Mouse (Mus musculus) neural tube, embryonic 12.5 days (tissue): ENCODE measurements around the gene Nhsl1. TPM values are rescaled to one million over a fixed set of nuclear protein-coding genes. Genes with fewer than 3 reads are reported as not detected.

Source experiments
- ATAC-seq: fragments of 200-750 bp; cut with Nextera tagmentation; 2 replicates; pipeline ENCODE4 v1.8.0; 2017; ENCODE audit warnings: low read depth, mild to moderate bottlenecking, moderate TSS enrichment, moderate library complexity; ENCODE audit not compliant: low FRiP score
- H3K27ac ChIP-seq: fragments of 300-500 bp; sonication (generic); 2 replicates; pipeline ENCODE4 v1.5.1; 2016
- H3K27me3 ChIP-seq: fragments of 300-500 bp; sonication (generic); replicated peaks from 2 replicates; pipeline ENCODE4 v1.6.1; 2016; ENCODE audit warnings: mild to moderate bottlenecking
- H3K36me3 ChIP-seq: fragments of 300-500 bp; sonication (generic); 2 replicates; pipeline ENCODE4 v1.6.1; 2016; ENCODE audit warnings: mild to moderate bottlenecking
- H3K4me1 ChIP-seq: fragments of 300-500 bp; sonication (generic); 2 replicates; pipeline ENCODE4 v1.6.1; 2016
- H3K4me2 ChIP-seq: fragments of 300-500 bp; sonication (generic); replicated peaks from 2 replicates; pipeline ENCODE4 v1.6.1; 2016; ENCODE audit warnings: mild to moderate bottlenecking
- H3K4me3 ChIP-seq: fragments of 300-500 bp; sonication (generic); 2 replicates; pipeline ENCODE4 v1.5.1; 2016
- H3K9ac ChIP-seq: fragments of 300-500 bp; sonication (generic); 2 replicates; pipeline ENCODE4 v1.6.1; 2016; ENCODE audit warnings: mild to moderate bottlenecking
- H3K9me3 ChIP-seq: fragments of 300-500 bp; sonication (generic); 2 replicates; pipeline ENCODE4 v1.6.1; 2016; ENCODE audit warnings: mild to moderate bottlenecking
- WGBS: fragments of 180-500 bp; shearing (Covaris S2); methylation state at CpG from one replicate; pipeline ENCODE4 v1.1.7; 2016; 5-methylcytosine and 5-hydroxymethylcytosine counted together
- polyA plus RNA-seq: library from polyadenylated mRNA; unstranded; fragments of >200 nt; fragmentation: Nextera tagmentation; extraction: Ambion mirVana; gene quantifications from 2 replicates; pipeline ENCODE4 v1.2.1, GENCODE M21; 2016

The Nhsl1 gene
- polyA plus RNA-seq, 1 experiment from 2014 or later, result 18.9 TPM

- 4% methylated on average over 21 of the region's 23 CpGs for WGBS
- peak; percentile 74 for ATAC-seq
- Histone ChIP-seq H3K4me1 (peaks cover 18% of the 10 kb centered on the region), H3K4me2 (peak overlapping the region; percentile 71), H3K9ac (peak overlapping the region; percentile 61), H3K27ac (no peak overlapping the region), H3K9me3 (no peaks in the 10 kb centered on the region), H3K4me3 (peak overlapping the region; percentile 30), H3K36me3 (no peaks in the 10 kb centered on the region), H3K27me3 (no peaks in the 10 kb centered on the region)
Observed at GRCm38 (mm10) chr10:18329096-18330038, 10.6 kb downstream of the Nhsl1 start.

- Histone ChIP-seq H3K36me3 (no peaks in the 10 kb centered on the region), H3K4me2 (no peak overlapping the region), H3K4me1 (peaks cover 26% of the 10 kb centered on the region), H3K4me3 (no peak overlapping the region), H3K27me3 (no peaks in the 10 kb centered on the region), H3K27ac (no peak overlapping the region), H3K9me3 (no peaks in the 10 kb centered on the region), H3K9ac (no peak overlapping the region)
- WGBS, result 83% methylated on average over 5 of the region's 5 CpGs
- ATAC-seq, result no peak
Observed at GRCm38 (mm10) chr10:18330445-18330844, 11.7 kb downstream of the Nhsl1 start.

DNA sequence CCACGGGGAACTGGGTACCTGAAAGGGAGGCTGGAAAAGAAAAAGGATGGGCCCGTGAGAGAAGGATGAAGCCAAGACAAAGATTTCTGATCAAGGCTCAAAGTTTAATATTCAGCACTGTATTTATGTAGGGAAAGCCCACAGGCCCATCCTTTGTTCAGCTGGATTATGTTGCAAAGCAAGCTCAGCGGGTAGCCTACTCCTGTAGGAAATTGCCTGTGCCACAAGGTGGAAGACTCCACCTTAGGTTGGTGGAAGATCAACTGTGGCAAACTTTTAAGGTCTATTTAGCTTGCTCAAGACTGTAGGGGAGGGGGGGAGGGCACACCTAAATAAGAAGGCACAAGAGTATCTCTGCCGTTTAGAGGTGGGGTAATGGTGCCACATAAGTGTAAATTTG lies 14.8 kb downstream of the Nhsl1 start:
- WGBS, result 39% methylated on average over 4 of the region's 4 CpGs
- H3K9me3 ChIP-seq, result no peaks in the 10 kb centered on the region
- H3K27ac ChIP-seq, result no peak overlapping the region
- peaks cover 23% of the 10 kb centered on the region for H3K4me1 ChIP-seq
- no peaks in the 10 kb centered on the region for H3K36me3 ChIP-seq
- H3K4me2 ChIP-seq, result no peak overlapping the region
- H3K9ac ChIP-seq, result no peak overlapping the region
- ATAC-seq, result no peak
- H3K4me3 ChIP-seq, result no peak overlapping the region
- H3K27me3 ChIP-seq, result no peaks in the 10 kb centered on the region

DNA sequence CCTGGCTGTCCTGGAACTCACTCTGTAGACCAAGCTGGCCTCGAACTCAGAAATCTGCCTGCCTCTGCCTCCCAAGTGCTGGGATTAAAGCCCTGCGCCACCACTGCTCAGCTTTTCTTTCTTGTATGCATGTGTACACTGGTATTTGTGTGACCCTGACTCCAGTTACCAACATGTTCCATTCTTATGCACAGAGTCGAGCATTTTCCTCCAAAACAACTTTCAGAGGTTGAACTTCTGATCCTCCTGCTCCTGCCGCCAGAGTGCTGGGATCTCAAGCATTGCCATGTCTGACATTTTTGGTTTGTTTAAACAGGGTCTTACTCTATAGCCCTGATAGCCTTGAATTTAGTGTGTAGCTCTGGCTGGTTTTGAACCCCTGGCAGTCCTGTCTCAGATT lies 15.4 kb downstream of the Nhsl1 start:
- H3K36me3 ChIP-seq, result no peaks in the 10 kb centered on the region
- WGBS, result 89% methylated on average over 4 of the region's 4 CpGs
- no peak for ATAC-seq
- no peaks in the 10 kb centered on the region for H3K9me3 ChIP-seq
- H3K9ac ChIP-seq, result no peak overlapping the region
- peaks cover 17% of the 10 kb centered on the region for H3K4me1 ChIP-seq
- no peak overlapping the region for H3K4me2 ChIP-seq
- H3K27ac ChIP-seq, result no peak overlapping the region
- no peaks in the 10 kb centered on the region for H3K27me3 ChIP-seq
- H3K4me3 ChIP-seq, result no peak overlapping the region

- H3K9me3 ChIP-seq, result no peaks in the 10 kb centered on the region
- no peak overlapping the region for H3K27ac ChIP-seq
- H3K4me3 ChIP-seq, result no peak overlapping the region
- no peak for ATAC-seq
- no peaks in the 10 kb centered on the region for H3K36me3 ChIP-seq
- peaks cover 11% of the 10 kb centered on the region for H3K4me1 ChIP-seq
- H3K4me2 ChIP-seq, result no peak overlapping the region
- H3K9ac ChIP-seq, result no peak overlapping the region
- WGBS, result 55% methylated on average over 9 of the region's 9 CpGs
- H3K27me3 ChIP-seq, result no peaks in the 10 kb centered on the region
Observed at GRCm38 (mm10) chr10:18334734-18335133, 15.9 kb downstream of the Nhsl1 start.

DNA sequence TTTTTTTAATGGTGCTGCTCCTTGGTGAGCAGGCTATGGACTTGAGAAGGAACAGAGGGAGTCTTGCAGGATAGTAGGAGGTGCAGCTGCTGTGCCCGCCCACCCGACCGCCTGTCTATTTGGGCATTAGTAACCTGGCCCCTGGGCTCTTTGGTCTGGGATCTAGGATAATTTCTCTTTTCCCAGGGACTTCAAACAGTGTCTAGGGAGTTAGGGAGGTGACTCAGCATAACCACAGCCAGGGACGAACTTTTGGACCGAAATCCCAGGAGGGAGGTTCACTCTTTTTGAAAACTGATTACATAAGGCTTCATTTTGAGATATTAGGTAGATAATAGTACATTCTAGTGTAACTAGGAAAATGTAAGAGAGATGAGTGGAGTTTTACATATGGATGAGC lies 18.9 kb downstream of the Nhsl1 start:
- Histone ChIP-seq H3K27me3 (no peaks in the 10 kb centered on the region), H3K4me1 (peaks cover 14% of the 10 kb centered on the region; the same call in 1 of the 2 replicates), H3K4me3 (no peak overlapping the region), H3K4me2 (no peak overlapping the region), H3K27ac (no peak overlapping the region), H3K9ac (no peak overlapping the region), H3K36me3 (no peaks in the 10 kb centered on the region), H3K9me3 (no peaks in the 10 kb centered on the region)
- no peak for ATAC-seq
- 86% methylated on average over 5 of the region's 5 CpGs for WGBS

GRCm38 (mm10) chr10:18339386-18339785 lies 20.6 kb downstream of the Nhsl1 start:
- no peak for ATAC-seq
- no peak overlapping the region for H3K27ac ChIP-seq
- peaks cover 12% of the 10 kb centered on the region; the same call in 1 of the 2 replicates for H3K4me1 ChIP-seq
- no peaks in the 10 kb centered on the region for H3K9me3 ChIP-seq
- no peaks in the 10 kb centered on the region for H3K27me3 ChIP-seq
- no peak overlapping the region for H3K4me2 ChIP-seq
- WGBS, result 89% methylated on average over 6 of the region's 6 CpGs
- H3K9ac ChIP-seq, result no peak overlapping the region
- H3K4me3 ChIP-seq, result no peak overlapping the region
- no peaks in the 10 kb centered on the region for H3K36me3 ChIP-seq

DNA sequence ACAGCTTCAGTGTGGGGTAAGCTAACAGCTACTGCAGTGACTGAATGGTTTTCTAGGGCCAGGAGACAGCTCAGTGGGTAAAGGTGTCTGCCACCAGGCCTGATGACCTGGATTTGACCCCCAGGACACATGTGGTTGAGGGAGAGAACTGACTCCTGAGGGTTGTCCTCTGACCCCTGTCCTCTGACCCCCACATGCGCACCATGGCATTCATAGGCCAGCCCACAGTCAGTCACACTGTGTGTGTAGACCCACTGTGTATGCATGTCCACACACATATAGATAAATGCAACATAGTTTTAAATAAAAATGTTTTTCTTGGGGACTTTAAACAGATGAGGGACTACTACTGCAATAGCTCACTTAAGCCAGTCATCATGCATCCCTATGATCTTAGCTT lies 22.1 kb downstream of the Nhsl1 start:
- 0 out of 2 replicates have a peak, but pooled peaks cover 5% of the 10 kb centered on the region for H3K4me1 ChIP-seq
- ATAC-seq, result peak; percentile 50; the same call in 1 of the 2 replicates
- H3K9me3 ChIP-seq, result no peaks in the 10 kb centered on the region
- no peak overlapping the region for H3K4me3 ChIP-seq
- no peak overlapping the region for H3K27ac ChIP-seq
- no peak overlapping the region for H3K9ac ChIP-seq
- no peaks in the 10 kb centered on the region for H3K27me3 ChIP-seq
- WGBS, result 95% methylated on average over 1 of the region's 1 CpGs
- H3K36me3 ChIP-seq, result no peaks in the 10 kb centered on the region
- no peak overlapping the region for H3K4me2 ChIP-seq

DNA sequence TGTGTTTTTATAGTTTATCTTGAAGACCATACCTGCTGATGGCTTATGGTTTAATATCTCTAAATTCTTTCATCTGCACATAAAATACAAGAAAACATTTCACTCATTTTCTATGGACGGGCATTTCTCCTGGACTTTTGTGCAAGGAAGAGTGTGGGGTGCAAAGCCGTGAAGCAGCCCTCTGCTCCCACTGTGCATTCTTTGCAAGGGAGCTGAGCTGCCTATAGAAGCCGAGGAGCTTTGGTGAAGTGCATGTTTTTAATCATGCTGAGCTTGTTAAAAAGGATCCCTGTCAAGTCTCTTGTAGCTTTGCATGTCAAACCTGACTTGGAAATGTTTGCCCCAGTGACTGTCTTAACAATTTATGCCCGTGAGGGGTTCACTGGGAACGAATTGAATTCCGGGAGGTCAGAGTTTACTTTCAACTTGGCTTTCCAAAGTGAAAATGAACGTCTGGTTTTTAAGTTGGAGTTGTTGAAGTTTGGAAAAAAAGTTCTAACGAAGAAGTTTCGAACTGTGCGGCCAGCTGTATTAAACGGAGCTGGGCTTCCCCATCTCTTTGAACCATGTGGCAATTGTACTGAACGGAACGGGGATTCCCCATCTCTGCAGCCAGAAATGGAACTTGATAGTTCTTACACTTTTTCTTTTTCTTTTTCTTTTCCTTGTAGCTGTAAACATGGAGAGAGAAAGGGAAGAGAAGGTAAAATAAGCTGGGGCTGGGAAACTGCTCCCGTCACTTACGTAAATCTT lies 22.8 kb downstream of the Nhsl1 start:
- Histone ChIP-seq H3K36me3 (no peaks in the 10 kb centered on the region), H3K4me2 (peak overlapping the region; percentile 25; the same call in 1 of the 2 replicates), H3K9me3 (no peaks in the 10 kb centered on the region), H3K4me3 (no peak overlapping the region), H3K27ac (no peak overlapping the region), H3K4me1 (0 out of 2 replicates have a peak, but pooled peaks cover 5% of the 10 kb centered on the region), H3K27me3 (no peaks in the 10 kb centered on the region), H3K9ac (no peak overlapping the region)
- 34% methylated on average over 15 of the region's 15 CpGs for WGBS
- ATAC-seq, result no peak

DNA sequence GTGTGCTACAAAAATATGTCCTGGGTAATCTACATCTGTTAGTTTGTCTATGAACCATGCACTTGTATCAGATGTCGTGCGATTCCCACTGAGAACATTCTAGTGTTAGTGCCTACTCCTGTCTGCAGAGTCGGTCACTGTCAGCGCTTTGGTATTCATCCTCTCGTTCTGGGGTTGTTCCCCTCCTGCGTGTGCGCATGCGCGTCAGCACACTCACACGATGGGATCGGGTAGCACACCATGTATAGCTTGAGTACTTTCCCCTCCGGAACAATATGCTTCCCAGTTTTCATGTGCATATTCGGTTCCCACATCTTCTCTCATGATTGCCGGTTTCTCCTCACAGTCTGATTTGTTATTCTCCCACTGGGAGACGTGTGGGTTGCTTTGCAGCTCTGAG lies 28.4 kb downstream of the Nhsl1 start:
- ATAC-seq, result no peak

GRCm38 (mm10) chr10:18350781-18351180 lies 32.0 kb downstream of the Nhsl1 start:
- 91% methylated on average over 4 of the region's 4 CpGs for WGBS
- no peak for ATAC-seq

More for the DNA sequence above, 28.4 kb downstream of the Nhsl1 start:
- H3K9me3 ChIP-seq, result no peaks in the 10 kb centered on the region
- H3K4me3 ChIP-seq, result no peak overlapping the region
- H3K27me3 ChIP-seq, result no peaks in the 10 kb centered on the region
- no peaks in the 10 kb centered on the region for H3K36me3 ChIP-seq
- H3K4me1 ChIP-seq, result no peaks in the 10 kb centered on the region
- H3K4me2 ChIP-seq, result no peak overlapping the region
- 90% methylated on average over 15 of the region's 15 CpGs for WGBS
- H3K9ac ChIP-seq, result no peak overlapping the region
- H3K27ac ChIP-seq, result no peak overlapping the region

DNA sequence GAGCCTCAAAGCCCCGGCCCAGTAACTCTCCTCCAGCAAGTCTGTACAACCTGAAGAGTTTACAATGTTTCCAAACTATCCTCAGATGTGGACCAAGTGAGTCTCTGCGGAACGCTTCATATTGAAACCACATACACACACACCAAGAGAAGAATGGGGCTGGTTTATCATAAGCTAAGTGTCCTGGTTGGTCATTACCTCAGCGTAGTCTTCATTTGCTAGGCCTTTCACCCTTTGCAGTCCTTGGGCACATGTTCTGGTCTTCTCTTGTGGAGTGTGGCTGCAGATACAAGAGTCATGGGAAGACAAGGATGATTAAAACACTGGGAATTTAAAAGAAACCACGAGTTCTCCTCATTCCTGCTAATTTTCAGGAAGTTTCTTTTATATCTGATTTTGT lies 34.2 kb downstream of the Nhsl1 start:
- no peak overlapping the region for H3K4me2 ChIP-seq
- H3K9ac ChIP-seq, result no peak overlapping the region
- no peak for ATAC-seq
- no peaks in the 10 kb centered on the region for H3K27me3 ChIP-seq
- H3K9me3 ChIP-seq, result no peaks in the 10 kb centered on the region
- H3K4me1 ChIP-seq, result no peaks in the 10 kb centered on the region
- 87% methylated on average over 5 of the region's 5 CpGs for WGBS
- H3K27ac ChIP-seq, result no peak overlapping the region
- no peak overlapping the region for H3K4me3 ChIP-seq
- H3K36me3 ChIP-seq, result no peaks in the 10 kb centered on the region

More at GRCm38 (mm10) chr10:18350781-18351180, 32.0 kb downstream of the Nhsl1 start:
- no peaks in the 10 kb centered on the region for H3K4me1 ChIP-seq
- H3K4me2 ChIP-seq, result no peak overlapping the region
- H3K27me3 ChIP-seq, result no peaks in the 10 kb centered on the region
- H3K9ac ChIP-seq, result no peak overlapping the region
- H3K27ac ChIP-seq, result no peak overlapping the region
- H3K36me3 ChIP-seq, result no peaks in the 10 kb centered on the region
- no peaks in the 10 kb centered on the region for H3K9me3 ChIP-seq
- H3K4me3 ChIP-seq, result no peak overlapping the region
